Mouse (Mus musculus) CH12.LX (cell line): ENCODE results near the gene Shmt2.

ENCODE experiments used
- CTCF ChIP-seq, 2 experiments: IDR thresholded peaks in 1 of 2; conservative IDR thresholded peaks in 1 of 2; 2 replicates each; pipeline ENCODE4 v1.5.1; 2011 to 2012; ENCODE audit warnings: low read depth in 2 of 2, low read length in 2 of 2, improper control_type of control experiment in 1 of 2, inconsistent platforms in 1 of 2, mild to moderate bottlenecking in 1 of 2, moderate library complexity in 1 of 2
- HCFC1 ChIP-seq: IDR thresholded peaks from 2 replicates; pipeline ENCODE4 v1.6.1; 2012; ENCODE audit warnings: low read depth, mild to moderate bottlenecking, inconsistent platforms, low read length, improper control_type of control experiment
- MAX ChIP-seq: IDR thresholded peaks from 2 replicates; pipeline ENCODE4 v1.6.1; 2011; ENCODE audit warnings: low read length, improper control_type of control experiment
- POLR2A ChIP-seq: IDR thresholded peaks from 2 replicates; pipeline ENCODE4 v1.6.1; 2011; ENCODE audit warnings: low read depth, mild to moderate bottlenecking, improper control_type of control experiment, low read length
- SIN3A ChIP-seq: IDR thresholded peaks from 2 replicates; pipeline ENCODE4 v1.6.1; 2012; ENCODE audit warnings: low read length, improper control_type of control experiment, inconsistent platforms
- SMC3 ChIP-seq: IDR thresholded peaks from 2 replicates; pipeline ENCODE4 v1.6.1; 2011; ENCODE audit warnings: low read depth, low read length, improper control_type of control experiment
- ZNF384 ChIP-seq: IDR thresholded peaks from 2 replicates; pipeline ENCODE4 v1.6.1; 2012; ENCODE audit warnings: low read depth, low read length, improper control_type of control experiment, inconsistent platforms

DNA sequence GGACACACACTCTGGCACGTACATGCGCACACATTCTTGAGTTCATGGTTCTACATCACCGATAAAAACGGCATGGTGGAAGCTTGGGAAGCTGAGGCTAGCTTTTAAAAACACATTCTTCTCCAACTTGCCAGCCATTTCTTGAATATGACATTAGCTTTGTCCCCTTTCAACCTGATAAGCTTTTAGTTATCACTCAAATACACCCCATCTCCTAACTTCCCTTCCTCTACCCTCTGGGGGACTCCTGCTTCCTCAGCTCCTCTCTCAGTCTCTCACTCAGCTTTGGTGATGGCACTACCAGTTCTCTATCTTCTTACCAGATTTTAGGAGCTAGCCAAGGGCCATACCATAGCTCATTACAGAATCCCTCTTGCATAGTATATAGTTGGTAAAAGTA lies 47.1 kb downstream of the Shmt2 start:
- TF ChIP-seq CTCF (conservative IDR thresholded peaks at IDR 0.05 in 1 of 2, IDR thresholded peaks at IDR 0.05 in 1 of 2; ENCODE audit: low read depth in 2 of 2, low read length in 2 of 2) (no peak), HCFC1 (no peak), SMC3 (no peak), SIN3A (no peak), MAX (no peak), POLR2A (no peak), ZNF384 (no peak)
